Mouse (Mus musculus): ENCODE measurements at regions not wholly inside any gene's neighbourhood (a gene's known extent, or its start where the extent isn't known, plus 50 kb on each side); places are given as distances from the start of the nearest gene placed in this dataset.

- no peak for TF ChIP-seq CTCF (IDR thresholded peaks at IDR 0.05; ENCODE audit: low read depth, low read length)
- TF ChIP-seq POLR2A (IDR thresholded peaks at IDR 0.05; ENCODE audit: insufficient read depth, low read length), result no peak
- TF ChIP-seq EP300 (IDR thresholded peaks at IDR 0.05; ENCODE audit: insufficient read depth, low read depth, low read length), result no peak
Observed at GRCm38 (mm10) chr4:12334832-12335587, 163.2 kb upstream of the Fam92a start.

Data from ES-Bruce4 (cell line).